ENCODE assay signal across 35 mouse cellular contexts in the genomic region with DNA sequence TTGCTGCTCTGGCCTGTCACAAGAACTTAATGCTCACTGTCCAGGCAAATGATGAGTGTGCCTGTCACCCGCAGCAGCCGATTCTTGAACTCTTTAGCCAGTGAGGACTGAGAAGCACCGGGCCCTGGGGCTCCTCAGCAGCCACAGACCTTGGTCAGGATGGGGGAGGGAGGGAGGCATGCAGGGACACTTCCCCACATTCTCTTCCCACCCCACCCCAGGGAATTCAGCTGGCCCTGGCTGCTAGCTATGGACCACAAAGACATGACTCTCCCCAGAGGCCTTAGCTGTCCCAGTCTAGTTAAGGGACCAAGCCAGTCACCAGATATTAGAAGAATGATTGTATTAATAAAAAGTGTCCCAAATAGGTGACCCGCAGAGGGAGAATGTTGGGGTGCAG. TPM values are rescaled to one million over a fixed set of nuclear protein-coding genes. Genes with fewer than 3 reads are reported as not detected.
"Had no signal": no experiment of that assay in that cellular context is flagged by ENCODE, and none has a peak within 500 bp of the region (broad histone marks: within the 10 kb centered on the region; RNA-seq: fewer than 3 reads in every experiment).

No protein-coding gene starts in this region.

- H3K27me3 ChIP-seq: embryonic facial prominence, embryonic 15.5 days had no signal

- H3K27ac ChIP-seq: embryonic facial prominence, embryonic 10.5 days; embryonic facial prominence, embryonic 12.5 days; embryonic facial prominence, embryonic 13.5 days; embryonic facial prominence, embryonic 15.5 days; forebrain, embryonic 10.5 days; forebrain, embryonic 12.5 days; forebrain, embryonic 13.5 days; forebrain, embryonic 15.5 days; gastrocnemius, adult 2 months; heart, adult 2 months had no signal

- H3K9ac ChIP-seq: embryonic facial prominence, embryonic 12.5 days; embryonic facial prominence, embryonic 13.5 days; embryonic facial prominence, embryonic 15.5 days; forebrain, embryonic 12.5 days; forebrain, embryonic 13.5 days; forebrain, embryonic 15.5 days; forebrain, postnatal 0 days had no signal

- H3K9me3 ChIP-seq: embryonic facial prominence, embryonic 10.5 days; embryonic facial prominence, embryonic 12.5 days; embryonic facial prominence, embryonic 13.5 days; embryonic facial prominence, embryonic 15.5 days; forebrain, embryonic 10.5 days; forebrain, embryonic 12.5 days; forebrain, embryonic 15.5 days had no signal

- ATAC-seq: forebrain, embryonic 13.5 days; forebrain, embryonic 14.5 days; forebrain, embryonic 15.5 days; forebrain, embryonic 16.5 days; forebrain, postnatal 0 days had no signal

- H3K36me3 ChIP-seq: embryonic facial prominence, embryonic 12.5 days; embryonic facial prominence, embryonic 13.5 days; embryonic facial prominence, embryonic 15.5 days; forebrain, embryonic 12.5 days; forebrain, embryonic 15.5 days had no signal

- DNase-seq: cerebellum, adult 8-10 months; cerebellum, adult 9-10 months; cerebellum, adult 9-11 months; cerebellum, postnatal 10 days; cerebellum, postnatal 14 days; cerebellum, postnatal 25 days; cerebellum, postnatal 36 days; embryo, embryonic 11 days; forebrain, postnatal 0 days; gastrocnemius, adult 2 months; gastrocnemius, postnatal 10 days; gastrocnemius, postnatal 14 days; gastrocnemius, postnatal 25 days; gastrocnemius, postnatal 36 days; heart, adult 2 months had no signal

- H3K4me3 ChIP-seq: embryonic facial prominence, embryonic 10.5 days; embryonic facial prominence, embryonic 12.5 days; embryonic facial prominence, embryonic 13.5 days; embryonic facial prominence, embryonic 15.5 days; erythroblast, embryonic 14.5 days; forebrain, embryonic 10.5 days; forebrain, embryonic 12.5 days; forebrain, embryonic 13.5 days; forebrain, embryonic 15.5 days; gastrocnemius, adult 2 months; heart, adult 2 months had no signal

- H3K4me2 ChIP-seq: embryonic facial prominence, embryonic 12.5 days; embryonic facial prominence, embryonic 13.5 days; embryonic facial prominence, embryonic 15.5 days; forebrain, embryonic 12.5 days; forebrain, embryonic 13.5 days; forebrain, embryonic 15.5 days had no signal

RNA-seq across cellular contexts. Expression of gene Aire, which starts 30.7 kb away (rescaled TPM):
- total RNA-seq: common myeloid progenitor, adult 5-6 weeks; forebrain, postnatal 0 days; gastrocnemius, adult 18-20 months; gastrocnemius, adult 2 months; gastrocnemius, adult 8-10 months; gastrocnemius, postnatal 10 days; gastrocnemius, postnatal 14 days; gastrocnemius, postnatal 25 days; gastrocnemius, postnatal 36 days; gastrocnemius, postnatal 4 days; heart, adult 18-20 months; heart, adult 2 months; heart, adult 8-10 months had no signal
- polyA plus RNA-seq: embryonic facial prominence, embryonic 14.5 days; erythroblast, embryonic 14.5 days; forebrain, embryonic 13.5 days had no signal

RNA-seq across cellular contexts. Expression of gene Dnmt3l, which starts 32.4 kb away (rescaled TPM):
- total RNA-seq: forebrain, postnatal 0 days; gastrocnemius, adult 18-20 months; gastrocnemius, adult 2 months; gastrocnemius, adult 8-10 months; gastrocnemius, postnatal 10 days; gastrocnemius, postnatal 14 days; gastrocnemius, postnatal 25 days; gastrocnemius, postnatal 36 days; gastrocnemius, postnatal 4 days; heart, adult 18-20 months had no signal
- polyA plus RNA-seq: embryonic facial prominence, embryonic 10.5 days; embryonic facial prominence, embryonic 11.5 days; embryonic facial prominence, embryonic 14.5 days; erythroblast, embryonic 14.5 days; forebrain, embryonic 10.5 days; forebrain, embryonic 11.5 days; forebrain, embryonic 12.5 days; forebrain, embryonic 13.5 days; forebrain, embryonic 14.5 days; forebrain, embryonic 15.5 days; forebrain, embryonic 16.5 days; forebrain, postnatal 0 days had no signal
